Mouse (Mus musculus) kidney, embryonic 14.5 days (tissue): ENCODE data around the gene Garnl3. TPM values are rescaled to one million over a fixed set of nuclear protein-coding genes. Genes with fewer than 3 reads are reported as not detected.
"Not testable (repeated sequence)": the region's sequence is repeated elsewhere in the genome, so short reads cannot be mapped to it uniquely, and the experiment has no call there.

Experiments
- ATAC-seq: fragments of 200-750 bp; cut with Nextera tagmentation; 2 replicates; pipeline ENCODE4 v1.8.0; 2017; ENCODE audit warnings: moderate number of reproducible peaks, mild to moderate bottlenecking, moderate TSS enrichment, moderate library complexity; ENCODE audit not compliant: low FRiP score, low TSS enrichment
- H3K27ac ChIP-seq: fragments of 300-500 bp; sonication (generic); 2 replicates; pipeline ENCODE4 v1.5.1; 2014; ENCODE audit warnings: low read depth, mild to moderate bottlenecking, low read length, moderate library complexity, mixed read lengths
- H3K27me3 ChIP-seq: fragments of 300-500 bp; sonication (generic); 2 replicates; pipeline ENCODE4 v1.6.1; 2014; ENCODE audit warnings: mild to moderate bottlenecking, low read length; ENCODE audit not compliant: control insufficient read depth, insufficient read depth
- H3K36me3 ChIP-seq: fragments of 300-500 bp; sonication (generic); 2 replicates; pipeline ENCODE4 v1.6.1; 2014; ENCODE audit warnings: low read length, mixed read lengths; ENCODE audit not compliant: control insufficient read depth, insufficient read depth
- H3K4me1 ChIP-seq: fragments of 300-500 bp; sonication (generic); 2 replicates; pipeline ENCODE4 v1.6.1; 2014; ENCODE audit warnings: low read length, mixed read lengths; ENCODE audit not compliant: control insufficient read depth, insufficient read depth
- H3K4me2 ChIP-seq: fragments of 300-500 bp; sonication (generic); replicated peaks from 2 replicates; pipeline ENCODE4 v1.6.1; 2014; ENCODE audit warnings: low read depth, mild to moderate bottlenecking, low read length
- H3K4me3 ChIP-seq: fragments of 300-500 bp; sonication (generic); 2 replicates; pipeline ENCODE4 v1.5.1; 2014; ENCODE audit warnings: mild to moderate bottlenecking, low read length
- H3K9ac ChIP-seq: fragments of 300-500 bp; sonication (generic); 2 replicates; pipeline ENCODE4 v1.6.1; 2014; ENCODE audit warnings: low read depth, mild to moderate bottlenecking, low read length, moderate library complexity
- H3K9me3 ChIP-seq: fragments of 300-500 bp; sonication (generic); 2 replicates; pipeline ENCODE4 v1.6.1; 2016; ENCODE audit warnings: low read length; ENCODE audit not compliant: control insufficient read depth
- WGBS: fragments of 180-500 bp; shearing (Covaris S2); extraction: QIAGEN DNeasy Blood & Tissue Kit; methylation state at CpG from one replicate; pipeline ENCODE4 v1.1.7; 2014; 5-methylcytosine and 5-hydroxymethylcytosine counted together
- polyA plus RNA-seq: library from polyadenylated mRNA; unstranded; fragments of >200 nt; fragmentation: Nextera tagmentation; extraction: Ambion mirVana; gene quantifications from 2 replicates; pipeline ENCODE4 v1.2.1, GENCODE M21; 2014

The Garnl3 gene
- polyA plus RNA-seq, 1 experiment from 2014 or later, result 12.1 TPM

- 78% methylated on average over 2 of the region's 2 CpGs for WGBS
- Histone ChIP-seq H3K9me3 (no peaks in the 10 kb centered on the region), H3K36me3 (no peaks in the 10 kb centered on the region), H3K4me2 (no peak overlapping the region), H3K4me3 (no peak overlapping the region), H3K27me3 (peaks cover under 1% of the 10 kb centered on the region; the same call in 1 of the 2 replicates), H3K9ac (no peak overlapping the region), H3K27ac (no peak overlapping the region), H3K4me1 (peaks cover 6% of the 10 kb centered on the region; the same call in 1 of the 2 replicates)
- ATAC-seq, result no peak
Measured at GRCm38 (mm10) chr2:33127271-33127670, 4.2 kb downstream of the Garnl3 start.

GRCm38 (mm10) chr2:33122856-33123255, 8.6 kb downstream of the Garnl3 start:
- H3K4me2 ChIP-seq, result no peak overlapping the region
- no peaks in the 10 kb centered on the region for H3K9me3 ChIP-seq
- no peak overlapping the region for H3K27ac ChIP-seq
- H3K9ac ChIP-seq, result no peak overlapping the region
- no peaks in the 10 kb centered on the region for H3K27me3 ChIP-seq
- WGBS, result 81% methylated on average over 6 of the region's 6 CpGs
- ATAC-seq, result no peak
- H3K4me3 ChIP-seq, result no peak overlapping the region
- H3K36me3 ChIP-seq, result no peaks in the 10 kb centered on the region
- H3K4me1 ChIP-seq, result no peaks in the 10 kb centered on the region

GRCm38 (mm10) chr2:33100536-33100935, 30.9 kb downstream of the Garnl3 start:
- H3K4me2 ChIP-seq, result no peak overlapping the region
- ATAC-seq, result no peak
- 87% methylated on average over 8 of the region's 8 CpGs for WGBS
- no peaks in the 10 kb centered on the region for H3K27me3 ChIP-seq
- no peak overlapping the region for H3K9ac ChIP-seq
- H3K27ac ChIP-seq, result no peak overlapping the region
- H3K4me3 ChIP-seq, result no peak overlapping the region
- H3K9me3 ChIP-seq, result no peaks in the 10 kb centered on the region
- H3K36me3 ChIP-seq, result no peaks in the 10 kb centered on the region
- H3K4me1 ChIP-seq, result no peaks in the 10 kb centered on the region

GRCm38 (mm10) chr2:33097326-33097725, 34.1 kb downstream of the Garnl3 start:
- WGBS, result 91% methylated on average over 12 of the region's 12 CpGs
- H3K9me3 ChIP-seq, H3K4me3 ChIP-seq, H3K9ac ChIP-seq, H3K4me1 ChIP-seq, H3K36me3 ChIP-seq, H3K27ac ChIP-seq, H3K4me2 ChIP-seq, H3K27me3 ChIP-seq, ATAC-seq: not testable (repeated sequence)

GRCm38 (mm10) chr2:33095221-33095671, 36.2 kb downstream of the Garnl3 start:
- ATAC-seq, result no peak
- H3K9ac ChIP-seq, result no peak overlapping the region
- no peak overlapping the region for H3K27ac ChIP-seq
- H3K4me3 ChIP-seq, result no peak overlapping the region
- H3K4me2 ChIP-seq, result no peak overlapping the region
- H3K27me3 ChIP-seq, result no peaks in the 10 kb centered on the region
- 52% methylated on average over 10 of the region's 10 CpGs for WGBS
- no peaks in the 10 kb centered on the region for H3K9me3 ChIP-seq
- no peaks in the 10 kb centered on the region for H3K4me1 ChIP-seq
- H3K36me3 ChIP-seq, result no peaks in the 10 kb centered on the region

- Histone ChIP-seq H3K9me3 (no peaks in the 10 kb centered on the region), H3K36me3 (no peaks in the 10 kb centered on the region), H3K4me1 (no peaks in the 10 kb centered on the region), H3K27me3 (no peaks in the 10 kb centered on the region), H3K4me2 (no peak overlapping the region), H3K9ac (no peak overlapping the region), H3K27ac (no peak overlapping the region), H3K4me3 (no peak overlapping the region)
- WGBS, result 87% methylated on average over 8 of the region's 8 CpGs
- no peak for ATAC-seq
Measured at GRCm38 (mm10) chr2:33090620-33091520, 40.6 kb downstream of the Garnl3 start.

GRCm38 (mm10) chr2:33090033-33090400, 41.4 kb downstream of the Garnl3 start:
- H3K9ac ChIP-seq, H3K27me3 ChIP-seq, H3K27ac ChIP-seq, H3K4me3 ChIP-seq, H3K9me3 ChIP-seq, H3K36me3 ChIP-seq, ATAC-seq, H3K4me1 ChIP-seq, H3K4me2 ChIP-seq: not testable (repeated sequence)
- WGBS, result 57% methylated on average over 1 of the region's 1 CpGs

GRCm38 (mm10) chr2:33089356-33090032, 42.0 kb downstream of the Garnl3 start:
- H3K4me2 ChIP-seq, result no peak overlapping the region
- no peak overlapping the region for H3K27ac ChIP-seq
- no peaks in the 10 kb centered on the region for H3K36me3 ChIP-seq
- H3K4me1 ChIP-seq, result no peaks in the 10 kb centered on the region
- no peak for ATAC-seq
- no peak overlapping the region for H3K9ac ChIP-seq
- WGBS, result 93% methylated on average over 5 of the region's 5 CpGs
- H3K4me3 ChIP-seq, result no peak overlapping the region
- H3K9me3 ChIP-seq, result no peaks in the 10 kb centered on the region
- no peaks in the 10 kb centered on the region for H3K27me3 ChIP-seq
